Mouse (Mus musculus) liver, adult 2 months (tissue): ENCODE measurements around the gene Srd5a3.
"Not testable (repeated sequence)": the region's sequence is repeated elsewhere in the genome, so short reads cannot be mapped to it uniquely, and the experiment has no call there.

Source experiments
- CTCF ChIP-seq: fragments of 200-500 bp; IDR thresholded peaks from 2 replicates; pipeline ENCODE4 v1.5.1; 2011; ENCODE audit warnings: low read depth, low read length, control low read depth
- POLR2A ChIP-seq: fragments of 200-500 bp; IDR thresholded peaks from 2 replicates; pipeline ENCODE4 v1.6.1; 2011; ENCODE audit warnings: low read length, control low read depth; ENCODE audit not compliant: insufficient read depth; ENCODE audit errors: extremely low read depth

DNA sequence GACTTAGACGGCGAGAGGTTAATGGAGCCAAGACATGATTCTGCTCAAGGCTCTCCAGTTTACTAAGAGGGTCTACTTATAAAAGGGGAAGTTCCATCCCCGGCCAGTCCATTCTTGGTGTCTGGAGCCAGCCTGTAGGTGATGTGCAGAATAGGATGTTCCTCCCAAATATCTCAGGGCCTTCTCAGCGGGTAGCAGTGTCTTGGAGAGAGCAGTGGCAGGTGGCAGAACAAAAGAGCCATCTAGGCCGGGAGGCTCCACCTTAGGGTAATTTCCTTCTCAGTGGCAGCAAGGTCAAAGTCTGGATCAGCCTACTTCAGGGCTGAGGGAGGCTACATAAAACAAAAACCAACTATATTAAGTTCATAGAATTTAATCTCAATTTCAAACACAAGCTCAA, 36.3 kb upstream of the Srd5a3 start:
- not testable (repeated sequence) for TF ChIP-seq CTCF, POLR2A
